13 mouse cellular contexts compared by ENCODE assay signal in the genomic region with DNA sequence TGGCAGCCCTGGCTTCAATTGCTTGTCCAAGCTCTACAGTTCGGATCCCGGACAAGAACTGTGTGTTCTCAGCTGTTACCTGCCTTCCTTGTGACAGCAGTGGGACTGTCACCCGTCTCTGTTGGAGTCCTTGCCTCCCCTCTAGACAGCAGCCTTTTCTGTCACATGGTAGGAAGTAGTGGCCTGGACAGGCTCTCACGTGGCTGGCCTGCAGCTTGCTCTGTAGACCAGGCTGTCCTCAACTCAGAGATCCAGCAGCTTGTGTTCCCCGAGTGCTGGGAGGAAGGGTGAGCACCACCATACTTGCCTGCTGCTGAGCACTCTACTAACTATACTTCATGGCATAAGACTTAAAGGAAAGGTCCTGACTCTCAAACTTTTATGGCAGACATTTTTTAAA.
"Had no signal": no experiment of that assay in that cellular context is flagged by ENCODE, and none has a peak within 500 bp of the region (broad histone marks: within the 10 kb centered on the region; RNA-seq: fewer than 3 reads in every experiment).

No protein-coding gene starts in this region.

- H3K27me3 ChIP-seq: limb, embryonic 15.5 days; midbrain, embryonic 13.5 days; neural tube, embryonic 15.5 days had no signal

- H3K9ac ChIP-seq: limb, embryonic 15.5 days; liver, embryonic 14.5 days; midbrain, embryonic 13.5 days; neural tube, embryonic 15.5 days had no signal

- H3K9me3 ChIP-seq: limb, embryonic 15.5 days; midbrain, embryonic 13.5 days; neural tube, embryonic 15.5 days had no signal

- DNase-seq: kidney, adult 11 months; kidney, adult 9 months; kidney, postnatal 36 days; lung, adult 18-20 months; right cerebral cortex, adult 18-20 months; right cerebral cortex, postnatal 25 days had no signal

- H3K4me1 ChIP-seq: limb, embryonic 15.5 days; neural tube, embryonic 15.5 days had no signal

- H3K4me2 ChIP-seq: limb, embryonic 15.5 days; midbrain, embryonic 13.5 days had no signal

- H3K36me3 ChIP-seq: limb, embryonic 15.5 days; midbrain, embryonic 13.5 days; neural tube, embryonic 15.5 days had no signal

- H3K27ac ChIP-seq: kidney, postnatal 0 days; limb, embryonic 15.5 days; liver, embryonic 14.5 days; midbrain, embryonic 13.5 days; neural tube, embryonic 15.5 days; stomach, postnatal 0 days had no signal

- ATAC-seq: midbrain, embryonic 13.5 days had no signal

- H3K4me3 ChIP-seq: limb, embryonic 15.5 days; midbrain, embryonic 13.5 days; myocyte; neural tube, embryonic 15.5 days had no signal
